Mouse (Mus musculus): ENCODE measurements around the gene Pth2r. TPM values are rescaled to one million over a fixed set of nuclear protein-coding genes. Genes with fewer than 3 reads are reported as not detected.

The Pth2r gene
- total RNA-seq, 2 experiments from 2014 or later: not detected

GRCm38 (mm10) chr1:65422501-65423010 lies 140.7 kb downstream of the Pth2r start:
- DNase-seq: no peak
- intact Hi-C loops (cut with DNase I; ENCODE audit: low total_unique reads): no loop called here

Other genes starting within 250 kb of the Pth2r start
- not detected for gene Akr1cl, start 249.3 kb upstream of the Pth2r start, total RNA-seq (2021)
- not detected for gene Cryge, start 230.9 kb upstream of the Pth2r start, total RNA-seq (2021)
- not detected for gene Crygd, start 218.6 kb upstream of the Pth2r start, total RNA-seq (2021)
- gene Crygc, start 208.4 kb upstream of the Pth2r start, total RNA-seq (2021): not detected
- not detected for gene Crygb, start 199.8 kb upstream of the Pth2r start, total RNA-seq (2021)
- not detected for gene Cryga, start 178.7 kb upstream of the Pth2r start, total RNA-seq (2021)
- not detected for gene Gm28845, start 162.5 kb upstream of the Pth2r start, total RNA-seq (2021)
- not detected for gene D630023F18Rik, start 158.8 kb upstream of the Pth2r start, total RNA-seq (2021)
- gene Idh1, start 95.6 kb upstream of the Pth2r start, total RNA-seq (2021): 10 to 100 TPM; 39.9 to 51.1 TPM
- 1 to 10 TPM; 8.5 to 8.9 TPM for gene Pikfyve, start 95.4 kb upstream of the Pth2r start, total RNA-seq (2021)